Mouse (Mus musculus): ENCODE measurements around the gene Olfr951.

Olfr951 gene

GRCm38 (mm10) chr9:39387110-39387509 lies at the start of gene Olfr951:
Gene Olfr951, plus strand, starts transcription at chr9:39387410.
- DNase-seq = no peak

- no peak for DNase-seq
Observed at GRCm38 (mm10) chr9:39427048-39427447, 39.8 kb downstream of the Olfr951 start, which contains the start of gene Olfr952. Gene Olfr952, minus strand, starts transcription at chr9:39427148.

Measured in kidney, adult 8-10 months (tissue).